Mouse (Mus musculus) cerebellum, adult 9-10 months (tissue): ENCODE data around the gene Olfr1056.
"Not testable (repeated sequence)": the region's sequence is repeated elsewhere in the genome, so short reads cannot be mapped to it uniquely, and the experiment has no call there.

ENCODE experiments used
- DNase-seq: peaks from one replicate; pipeline ENCODE4 v3.0.0; 2022

Olfr1056 gene

GRCm38 (mm10) chr2:86362369-86362768 is at the start of gene Olfr1056:
Olfr1056 (minus strand) TSS chr2:86362469.
- DNase-seq: no peak

- DNase-seq: no peak
Observed at GRCm38 (mm10) chr2:86395114-86395513, 32.8 kb upstream of the Olfr1056 start.

GRCm38 (mm10) chr2:86388461-86388860 is 26.2 kb upstream of the Olfr1056 start, which contains the start of gene Olfr1058:
Olfr1058 (minus strand) TSS chr2:86388561.
- not testable (repeated sequence) for DNase-seq

GRCm38 (mm10) chr2:86378293-86378692 is 16.0 kb upstream of the Olfr1056 start, which contains the start of gene Olfr1057:
Olfr1057 (minus strand) TSS chr2:86378393.
- no peak for DNase-seq

- not testable (repeated sequence) for DNase-seq
Observed at GRCm38 (mm10) chr2:86366342-86366741, 4.1 kb upstream of the Olfr1056 start.

GRCm38 (mm10) chr2:86351751-86352150 is 10.5 kb downstream of the Olfr1056 start:
- DNase-seq: not testable (repeated sequence)

- no peak for DNase-seq
Observed at GRCm38 (mm10) chr2:86350184-86350583, 12.1 kb downstream of the Olfr1056 start, which contains the start of gene Olfr1055. Olfr1055 (minus strand) TSS chr2:86350284.

GRCm38 (mm10) chr2:86335333-86335732 is 26.9 kb downstream of the Olfr1056 start, which contains the start of gene Olfr1054:
Olfr1054 (minus strand) TSS chr2:86335433.
- DNase-seq: no peak

GRCm38 (mm10) chr2:86315184-86315583 is 47.1 kb downstream of the Olfr1056 start, which contains the start of gene Olfr1053:
Olfr1053 (minus strand) TSS chr2:86315284.
- no peak for DNase-seq
